Mouse (Mus musculus) ES-E14 (cell line): ENCODE measurements around the gene Msx2.

ENCODE experiments used
- CHD2 ChIP-seq: IDR thresholded peaks from 2 replicates; pipeline ENCODE4 v1.6.1; 2014; ENCODE audit warnings: mild to moderate bottlenecking, low read depth, low read length, inconsistent platforms
- HCFC1 ChIP-seq: IDR thresholded peaks from 2 replicates; pipeline ENCODE4 v1.6.1; 2012; ENCODE audit warnings: low read length, inconsistent platforms, borderline replicate concordance; ENCODE audit not compliant: insufficient read depth
- MAFK ChIP-seq: IDR thresholded peaks from 2 replicates; pipeline ENCODE4 v1.6.1; 2014; ENCODE audit warnings: mild to moderate bottlenecking, low read depth, low read length, inconsistent platforms; ENCODE audit not compliant: insufficient read depth
- ZC3H11A ChIP-seq: IDR thresholded peaks from 2 replicates; pipeline ENCODE4 v1.6.1; 2012; ENCODE audit warnings: low read depth, mild to moderate bottlenecking, inconsistent platforms, low read length, borderline replicate concordance
- ZNF384 ChIP-seq: IDR thresholded peaks from 2 replicates; pipeline ENCODE4 v1.6.1; 2012; ENCODE audit warnings: low read depth, low read length, inconsistent platforms

DNA sequence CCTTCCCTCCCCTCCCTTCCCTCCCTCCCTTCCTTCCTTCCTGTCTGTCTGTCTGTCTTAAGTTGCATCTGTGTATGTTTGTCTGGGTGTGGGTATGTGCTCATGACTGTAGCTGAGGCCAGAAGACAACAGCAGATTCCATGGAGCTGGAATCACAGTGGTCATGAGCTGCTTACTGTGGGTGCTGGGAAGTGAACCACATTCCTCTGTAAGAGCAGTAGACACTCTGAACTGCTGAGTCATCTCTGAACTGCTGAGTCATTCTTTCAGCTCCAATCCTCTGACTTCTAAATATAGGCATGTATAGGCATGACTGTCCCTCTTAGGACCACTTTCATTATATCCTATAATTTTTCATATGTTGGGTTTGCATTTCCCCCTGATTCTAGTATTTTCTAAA is 41.7 kb upstream of the Msx2 start:
- TF ChIP-seq ZNF384 (no peak), MAFK (peak; percentile 96), ZC3H11A (no peak), CHD2 (no peak), HCFC1 (no peak)
